ENCODE assay signal across 19 mouse cellular contexts in genomic region chr1:22803471-22803870, GRCm38 (mm10). TPM values are rescaled to one million over a fixed set of nuclear protein-coding genes. Genes with fewer than 3 reads are reported as not detected.
DNase-seq lines count a peak whose midpoint lies in the region; ATAC-seq and TF ChIP-seq lines count a peak whose summit lies in the region.
"Had no signal": no experiment of that assay in that cellular context is flagged by ENCODE, and none has a peak within 500 bp of the region (broad histone marks: within the 10 kb centered on the region; RNA-seq: fewer than 3 reads in every experiment).

No protein-coding gene starts in this region.

- H3K27ac ChIP-seq in left cerebral cortex, adult 2 months, result peak overlapping the region; percentile 97; the same call in 1 of the 2 replicates
- H3K27ac ChIP-seq in hindbrain, embryonic 14.5 days, result no peak overlapping the region
- no peak overlapping the region for H3K27ac ChIP-seq in neural tube, embryonic 15.5 days (replicated peaks)
- H3K27ac ChIP-seq: gastrocnemius, adult 2 months; intestine, embryonic 15.5 days; kidney, postnatal 0 days; limb, embryonic 13.5 days; macrophage; stomach, embryonic 15.5 days had no signal

- H3K4me1 ChIP-seq in hindbrain, embryonic 14.5 days (replicated peaks; ENCODE audit: control insufficient read depth, insufficient read depth, low read length), result peaks cover 25% of the 10 kb centered on the region
- H3K4me1 ChIP-seq in neural tube, embryonic 15.5 days, result peaks cover 32% of the 10 kb centered on the region

- no peaks in the 10 kb centered on the region for H3K36me3 ChIP-seq in hindbrain, embryonic 14.5 days (replicated peaks; ENCODE audit: control insufficient read depth, insufficient read depth)
- no peaks in the 10 kb centered on the region for H3K36me3 ChIP-seq in neural tube, embryonic 15.5 days
- H3K36me3 ChIP-seq: intestine, embryonic 15.5 days; limb, embryonic 13.5 days; stomach, embryonic 15.5 days had no signal

- H3K4me2 ChIP-seq in hindbrain, embryonic 14.5 days (replicated peaks), result peak overlapping the region; percentile 83
- H3K4me2 ChIP-seq in neural tube, embryonic 15.5 days, result peak overlapping the region; percentile 74
- H3K4me2 ChIP-seq: intestine, embryonic 15.5 days; stomach, embryonic 15.5 days had no signal

- H3K27me3 ChIP-seq in hindbrain, embryonic 14.5 days (ENCODE audit: control insufficient read depth, insufficient read depth, low read length), result no peaks in the 10 kb centered on the region
- H3K27me3 ChIP-seq in neural tube, embryonic 15.5 days (replicated peaks), result no peaks in the 10 kb centered on the region

- TF ChIP-seq CTCF in left cerebral cortex, adult 2 months (IDR thresholded peaks at IDR 0.05), result no peak

- DNase-seq in cerebellum, adult 11 months, result peak; percentile 45
- DNase-seq in cerebellum, postnatal 4 days (ENCODE audit: low spot score in 2 of 2), result no peak
- no peak for DNase-seq in left cerebral cortex, adult 2 months (ENCODE audit: extremely low spot score in 1 of 2, low spot score in 2 of 2)
- no peak for DNase-seq in left cerebral cortex, adult 8-10 months (ENCODE audit: low spot score in 2 of 2)
- no peak for DNase-seq in hindbrain, embryonic 14.5 days (ENCODE audit: low spot score)
- no peak for DNase-seq in natural killer cell, adult 2 months (ENCODE audit: low spot score in 2 of 2)
- DNase-seq: gastrocnemius, adult 2 months; heart, adult 18-20 months; liver, postnatal 0 days; thymus, postnatal 14 days had no signal

- ATAC-seq in hindbrain, embryonic 14.5 days (ENCODE audit: low FRiP score), result no peak
- no peak for ATAC-seq in neural tube, embryonic 15.5 days (ENCODE audit: low FRiP score)
- no peak for ATAC-seq in monocyte, adult 5-6 weeks (replicated peaks; ENCODE audit: insufficient number of reproducible peaks, low FRiP score, low TSS enrichment, poor library complexity, severe bottlenecking)
- ATAC-seq: intestine, embryonic 15.5 days; liver, postnatal 0 days; Patski had no signal

- peak overlapping the region; percentile 87 for H3K4me3 ChIP-seq in left cerebral cortex, adult 2 months
- peak overlapping the region; percentile 81 for H3K4me3 ChIP-seq in hindbrain, embryonic 14.5 days (replicated peaks; ENCODE audit: low read length)
- H3K4me3 ChIP-seq in neural tube, embryonic 15.5 days (replicated peaks), result peak overlapping the region; percentile 80
- H3K4me3 ChIP-seq: gastrocnemius, adult 2 months; intestine, embryonic 15.5 days; limb, embryonic 13.5 days; myocyte; stomach, embryonic 15.5 days had no signal

- intact Hi-C loops in left cerebral cortex, adult 2 months (cut with DNase I), result loop anchor here (5.0 to 10.0 kb wide), 3 partner anchors 76 to 451 kb away; no protein-coding TSS in a partner anchor

- 0 out of 2 replicates have a peak overlapping the region, but pooled peaks have one; percentile 25 for H3K9ac ChIP-seq in hindbrain, embryonic 14.5 days
- peak overlapping the region; percentile 29; the same call in 1 of the 2 replicates for H3K9ac ChIP-seq in neural tube, embryonic 15.5 days (replicated peaks)
- H3K9ac ChIP-seq: intestine, embryonic 15.5 days; limb, embryonic 13.5 days; liver, postnatal 0 days; stomach, embryonic 15.5 days had no signal

- WGBS in hindbrain, embryonic 14.5 days, result 53% methylated on average over 2 of the region's 2 CpGs
- WGBS in neural tube, embryonic 15.5 days, result 78% methylated on average over 2 of the region's 2 CpGs

- no peaks in the 10 kb centered on the region for H3K9me3 ChIP-seq in hindbrain, embryonic 14.5 days (ENCODE audit: control insufficient read depth, low read length)
- no peaks in the 10 kb centered on the region for H3K9me3 ChIP-seq in neural tube, embryonic 15.5 days (replicated peaks)
- H3K9me3 ChIP-seq: intestine, embryonic 15.5 days; limb, embryonic 13.5 days; stomach, embryonic 15.5 days had no signal

RNA-seq across cellular contexts. Expression of gene Rims1, which starts 2.3 kb away (rescaled TPM):
- 100 to 1,000 TPM; 394 to 401 TPM for total RNA-seq in left cerebral cortex, adult 2 months (2021)
- 100 to 1,000 TPM; 310 to 353 (median 326) TPM for total RNA-seq in left cerebral cortex, adult 8-10 months (2022)
- polyA plus RNA-seq in hindbrain, embryonic 14.5 days (2014; fragmentation: Nextera tagmentation; extraction: Ambion mirVana), result 23.9 and 24.5 TPM in 2 replicates
- polyA plus RNA-seq in neural tube, embryonic 15.5 days (2015; fragmentation: Nextera tagmentation; extraction: Ambion mirVana), result 17.1 and 20.0 TPM in 2 replicates
- not detected in 3 replicates for total RNA-seq in monocyte, adult 5-6 weeks (2017)
- polyA plus RNA-seq: liver, postnatal 0 days; macrophage; myocyte; Patski had no signal

Comparison
In these comparisons a context has a peak if more than half of its experiments do, and no peak if none do; other contexts are left out.
1. RNA of gene Rims1, which starts 2.3 kb away (total RNA-seq): 394 to 401 TPM in left cerebral cortex, adult 2 months and 310 to 353 TPM in left cerebral cortex, adult 8-10 months; not detected in monocyte, adult 5-6 weeks; every median in the first group is over 100 times any median in the second.
2. Peak in every context shown above with its lines, with median percentiles within 50 percentile points of each other: H3K4me3 ChIP-seq.